Mouse (Mus musculus) hindbrain, embryonic 15.5 days (tissue): Measurements from ENCODE around the gene Tbc1d9. TPM values are rescaled to one million over a fixed set of nuclear protein-coding genes. Genes with fewer than 3 reads are reported as not detected.
"Not testable (repeated sequence)": the region's sequence is repeated elsewhere in the genome, so short reads cannot be mapped to it uniquely, and the experiment has no call there.

Experiments used
- ATAC-seq: fragments of 200-750 bp; cut with Nextera tagmentation; 2 replicates; pipeline ENCODE4 v1.8.0; 2017; ENCODE audit warnings: low read depth, moderate number of reproducible peaks, moderate TSS enrichment; ENCODE audit not compliant: low FRiP score
- H3K27ac ChIP-seq: fragments of 300-500 bp; sonication (generic); replicated peaks from 2 replicates; pipeline ENCODE4 v1.5.1; 2015; ENCODE audit warnings: mild to moderate bottlenecking, inconsistent platforms
- H3K27me3 ChIP-seq: fragments of 300-500 bp; sonication (generic); 2 replicates; pipeline ENCODE4 v1.6.1; 2015; ENCODE audit warnings: control low read depth, inconsistent platforms
- H3K36me3 ChIP-seq: fragments of 300-500 bp; sonication (generic); 2 replicates; pipeline ENCODE4 v1.6.1; 2015; ENCODE audit warnings: control low read depth, inconsistent platforms
- H3K4me1 ChIP-seq: fragments of 300-500 bp; sonication (generic); replicated peaks from 2 replicates; pipeline ENCODE4 v1.6.1; 2015; ENCODE audit warnings: control low read depth, inconsistent platforms
- H3K4me2 ChIP-seq: fragments of 300-500 bp; sonication (generic); 2 replicates; pipeline ENCODE4 v1.6.1; 2015; ENCODE audit warnings: moderate library complexity, mild to moderate bottlenecking, inconsistent platforms
- H3K4me3 ChIP-seq: fragments of 300-500 bp; sonication (generic); 2 replicates; pipeline ENCODE4 v1.5.1; 2015; ENCODE audit warnings: mild to moderate bottlenecking, inconsistent platforms
- H3K9ac ChIP-seq: fragments of 300-500 bp; sonication (generic); 2 replicates; pipeline ENCODE4 v1.6.1; 2015; ENCODE audit warnings: inconsistent platforms
- H3K9me3 ChIP-seq: fragments of 300-500 bp; sonication (generic); 2 replicates; pipeline ENCODE4 v1.6.1; 2016; ENCODE audit warnings: control low read depth, inconsistent platforms
- WGBS: fragments of 180-500 bp; shearing (Covaris S2); methylation state at CpG from one replicate; pipeline ENCODE4 v1.1.7; 2015; 5-methylcytosine and 5-hydroxymethylcytosine counted together
- polyA plus RNA-seq: library from polyadenylated mRNA; unstranded; fragments of >200 nt; fragmentation: Nextera tagmentation; extraction: Ambion mirVana; gene quantifications from 2 replicates; pipeline ENCODE4 v1.2.1, GENCODE M21; 2015

The Tbc1d9 gene
- polyA plus RNA-seq, 1 experiment from 2014 or later = 15.7 TPM

DNA sequence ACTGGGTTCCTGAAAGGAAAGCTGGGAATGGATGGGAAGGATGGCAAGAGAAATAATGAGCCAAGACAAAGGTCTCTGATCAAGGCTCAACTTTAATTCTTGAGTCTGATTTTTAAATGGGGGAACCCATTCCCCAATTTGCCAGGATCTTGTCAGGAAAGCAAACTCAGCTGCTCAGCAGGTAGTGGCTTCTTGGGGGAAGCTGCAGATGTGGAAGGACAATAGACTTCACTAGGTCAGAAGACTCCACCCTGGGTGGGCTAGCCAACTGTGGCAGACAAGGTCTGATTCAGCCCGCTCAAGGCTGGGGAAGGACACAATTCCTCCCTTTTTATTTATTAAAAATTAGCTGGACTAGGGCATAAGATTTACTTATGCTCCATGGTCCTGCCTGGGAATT lies 139.8 kb downstream of the Tbc1d9 start:
- WGBS = 100% methylated on average over 1 of the region's 1 CpGs
- Histone ChIP-seq H3K4me3 (no peak overlapping the region), H3K9ac (no peak overlapping the region), H3K9me3 (no peaks in the 10 kb centered on the region), H3K4me1 (no peaks in the 10 kb centered on the region), H3K4me2 (no peak overlapping the region), H3K27me3 (no peaks in the 10 kb centered on the region), H3K27ac (no peak overlapping the region), H3K36me3 (no peaks in the 10 kb centered on the region)
- no peak for ATAC-seq

DNA sequence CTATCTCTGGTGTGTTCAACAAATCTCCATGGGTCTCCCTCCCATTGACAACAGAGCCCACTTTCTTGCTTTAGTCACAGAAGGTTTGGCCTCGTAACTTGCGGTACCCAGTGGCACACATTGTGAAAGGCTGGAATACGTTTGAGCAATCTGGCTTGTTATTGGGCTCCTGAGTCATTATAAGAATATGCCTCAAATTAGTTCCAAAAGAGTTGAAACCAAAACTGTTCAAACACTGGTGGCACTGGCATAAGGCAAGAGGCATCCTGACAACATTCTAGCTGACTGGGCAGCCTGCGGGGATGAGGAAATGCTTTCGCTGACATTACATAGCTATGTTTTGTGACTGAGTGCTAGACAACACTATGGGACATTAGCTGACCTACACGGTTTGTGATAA lies 144.7 kb downstream of the Tbc1d9 start:
- WGBS = 90% methylated on average over 6 of the region's 6 CpGs
- Histone ChIP-seq H3K36me3 (peaks cover 8% of the 10 kb centered on the region; the same call in 1 of the 2 replicates), H3K27me3 (no peaks in the 10 kb centered on the region), H3K4me1 (no peaks in the 10 kb centered on the region), H3K27ac (no peak overlapping the region), H3K9ac (no peak overlapping the region), H3K9me3 (no peaks in the 10 kb centered on the region), H3K4me2 (no peak overlapping the region), H3K4me3 (no peak overlapping the region)
- ATAC-seq = no peak

DNA sequence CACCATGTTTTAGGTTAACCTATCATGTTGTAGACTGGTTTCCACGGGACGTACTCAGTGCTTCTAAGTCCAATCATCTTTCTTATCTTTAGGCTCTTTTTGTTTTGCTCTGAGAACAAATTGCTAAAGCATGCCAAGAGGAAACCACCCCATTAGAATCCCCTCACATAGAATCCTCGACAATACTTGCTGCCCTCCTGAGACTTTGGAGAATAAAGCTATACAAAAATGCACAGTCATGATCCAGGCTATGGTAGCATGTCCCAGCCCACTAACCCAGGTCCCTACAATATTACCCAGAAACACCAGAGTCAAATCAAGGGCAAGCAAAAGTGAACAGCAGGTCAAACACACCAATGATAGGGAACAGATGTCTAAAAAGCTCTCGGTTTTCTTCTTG lies 149.9 kb downstream of the Tbc1d9 start:
- peaks cover 40% of the 10 kb centered on the region for H3K36me3 ChIP-seq
- H3K4me3 ChIP-seq, H3K9me3 ChIP-seq, H3K27me3 ChIP-seq, H3K9ac ChIP-seq, H3K4me1 ChIP-seq, H3K27ac ChIP-seq, H3K4me2 ChIP-seq, ATAC-seq: not testable (repeated sequence)
- WGBS = 87% methylated on average over 4 of the region's 4 CpGs

DNA sequence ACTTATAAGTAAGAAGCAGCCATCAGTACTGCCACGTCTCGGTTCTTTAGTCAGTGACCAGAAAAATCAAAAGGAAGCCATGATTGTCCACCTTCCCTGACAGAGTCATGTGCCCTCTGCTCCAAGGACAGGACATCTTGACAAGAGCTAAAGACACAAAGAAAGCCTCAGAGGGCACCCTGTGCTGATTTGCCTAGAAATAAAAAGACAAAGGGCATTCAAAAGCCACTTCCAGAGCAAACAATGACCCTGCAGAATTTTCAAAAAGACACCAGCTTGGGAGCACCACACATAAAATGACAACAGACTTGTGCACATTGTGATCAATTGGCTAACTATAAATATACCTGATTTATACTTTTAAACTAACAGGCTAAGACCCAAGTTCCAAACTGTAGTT lies 150.5 kb downstream of the Tbc1d9 start:
- H3K9me3 ChIP-seq = no peaks in the 10 kb centered on the region
- 65% methylated on average over 2 of the region's 2 CpGs for WGBS
- H3K9ac ChIP-seq = no peak overlapping the region
- H3K4me2 ChIP-seq = no peak overlapping the region
- no peak overlapping the region for H3K27ac ChIP-seq
- no peak for ATAC-seq
- peaks cover 45% of the 10 kb centered on the region for H3K36me3 ChIP-seq
- H3K4me1 ChIP-seq = no peaks in the 10 kb centered on the region
- H3K4me3 ChIP-seq = no peak overlapping the region
- no peaks in the 10 kb centered on the region for H3K27me3 ChIP-seq

DNA sequence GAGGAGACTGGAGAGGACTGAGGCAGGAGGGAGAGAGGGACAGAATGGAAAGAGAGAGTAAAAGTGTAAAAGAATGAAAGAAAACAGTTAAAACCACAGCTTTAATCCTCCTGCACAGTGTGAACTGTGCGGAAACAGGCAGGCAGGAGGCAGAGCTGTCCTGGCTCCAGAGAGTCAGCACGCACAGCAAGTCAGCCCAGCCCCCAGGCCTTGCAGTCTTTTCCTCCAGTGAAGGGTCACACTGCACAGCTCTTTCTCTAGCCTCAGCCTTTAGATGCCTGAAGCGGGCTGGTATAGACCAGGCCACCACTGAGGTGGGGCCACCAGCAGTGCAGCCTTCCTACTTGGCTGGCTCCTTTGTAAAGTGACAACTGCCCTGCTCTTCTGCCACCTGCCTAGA lies 155.4 kb downstream of the Tbc1d9 start:
- no peak overlapping the region for H3K9ac ChIP-seq
- 56% methylated on average over 3 of the region's 3 CpGs for WGBS
- H3K9me3 ChIP-seq = no peaks in the 10 kb centered on the region
- no peak for ATAC-seq
- H3K27ac ChIP-seq = no peak overlapping the region
- H3K4me2 ChIP-seq = no peak overlapping the region
- H3K27me3 ChIP-seq = no peaks in the 10 kb centered on the region
- no peak overlapping the region for H3K4me3 ChIP-seq
- peaks cover 53% of the 10 kb centered on the region for H3K36me3 ChIP-seq
- no peaks in the 10 kb centered on the region for H3K4me1 ChIP-seq

DNA sequence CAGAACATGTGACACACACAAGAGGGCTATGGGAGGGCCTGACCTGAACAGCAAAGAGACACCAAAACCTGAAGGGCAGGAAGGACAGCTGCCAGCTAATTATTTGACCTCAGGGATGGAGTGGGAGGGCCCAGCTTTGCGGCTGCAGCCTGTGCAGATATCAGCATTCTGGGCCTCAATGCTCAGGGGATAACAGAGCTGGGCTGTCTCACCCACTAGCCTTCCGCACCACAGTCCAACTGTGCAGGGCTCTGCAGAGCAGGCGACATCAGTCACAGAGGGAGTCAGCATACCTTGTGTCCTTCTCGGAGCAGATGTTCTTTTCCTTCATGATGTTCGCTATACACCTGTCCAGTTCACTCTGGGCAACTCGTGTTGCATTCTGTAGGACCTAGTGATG lies 157.2 kb downstream of the Tbc1d9 start:
- Histone ChIP-seq H3K27me3 (no peaks in the 10 kb centered on the region), H3K36me3 (peaks cover 42% of the 10 kb centered on the region), H3K9me3 (no peaks in the 10 kb centered on the region), H3K4me2 (no peak overlapping the region), H3K27ac (no peak overlapping the region), H3K9ac (no peak overlapping the region), H3K4me3 (no peak overlapping the region), H3K4me1 (no peaks in the 10 kb centered on the region)
- WGBS = 94% methylated on average over 6 of the region's 6 CpGs
- ATAC-seq = no peak

Other genes starting within 250 kb of the Tbc1d9 start
- 8.1 and 8.9 TPM in 2 replicates for gene Gm10645, start 818 bp downstream of the Tbc1d9 start, polyA plus RNA-seq
- 0.09 TPM in 1 of 2 replicates, not detected in the other for gene Ucp1, start 125.0 kb downstream of the Tbc1d9 start, polyA plus RNA-seq
- 21.6 and 21.8 TPM in 2 replicates for gene Elmod2, start 167.1 kb downstream of the Tbc1d9 start, polyA plus RNA-seq
- gene Mgat4d, start 183.1 kb downstream of the Tbc1d9 start, polyA plus RNA-seq = not detected in 2 replicates
- gene Clgn, start 224.5 kb downstream of the Tbc1d9 start, polyA plus RNA-seq = 14.1 and 14.3 TPM in 2 replicates